Mouse (Mus musculus): ENCODE data around the gene Gpn3. TPM values are rescaled to one million over a fixed set of nuclear protein-coding genes. Genes with fewer than 3 reads are reported as not detected.
"Not testable (repeated sequence)": the region's sequence is repeated elsewhere in the genome, so short reads cannot be mapped to it uniquely, and the experiment has no call there.

The Gpn3 gene
- polyA plus RNA-seq, 1 experiment from 2014 or later, result 102 TPM

DNA sequence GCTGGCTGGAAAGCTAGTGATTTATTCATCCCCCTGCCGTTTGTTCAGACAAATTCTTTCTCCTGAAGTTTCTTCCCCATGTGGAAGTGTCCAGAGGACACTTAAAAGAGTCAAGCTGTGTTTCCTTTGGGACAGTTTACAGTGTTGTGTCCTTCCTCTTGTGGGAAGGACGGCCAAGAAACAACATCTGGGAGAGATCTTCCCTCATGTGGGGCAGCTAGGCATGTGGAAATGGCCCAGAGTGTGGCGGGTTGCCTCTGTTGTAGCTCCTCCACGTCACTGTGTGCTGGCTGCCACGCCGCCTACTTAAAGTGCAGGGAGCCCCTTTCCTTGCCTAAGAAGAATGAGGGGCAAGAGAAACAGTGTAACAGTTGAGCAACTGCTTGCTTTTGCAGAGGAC, 41.1 kb downstream of the Gpn3 start:
- Histone ChIP-seq H3K9me3 (replicated peaks) (no peaks in the 10 kb centered on the region), H3K4me3 (no peak overlapping the region), H3K36me3 (peaks cover 13% of the 10 kb centered on the region), H3K27me3 (ENCODE audit: low read depth, poor library complexity, severe bottlenecking) (no peaks in the 10 kb centered on the region), H3K4me1 (no peaks in the 10 kb centered on the region), H3K27ac (no peak overlapping the region)
- 63% methylated on average over 6 of the region's 6 CpGs for WGBS
- DNase-seq (ENCODE audit: low spot score), result no peak

DNA sequence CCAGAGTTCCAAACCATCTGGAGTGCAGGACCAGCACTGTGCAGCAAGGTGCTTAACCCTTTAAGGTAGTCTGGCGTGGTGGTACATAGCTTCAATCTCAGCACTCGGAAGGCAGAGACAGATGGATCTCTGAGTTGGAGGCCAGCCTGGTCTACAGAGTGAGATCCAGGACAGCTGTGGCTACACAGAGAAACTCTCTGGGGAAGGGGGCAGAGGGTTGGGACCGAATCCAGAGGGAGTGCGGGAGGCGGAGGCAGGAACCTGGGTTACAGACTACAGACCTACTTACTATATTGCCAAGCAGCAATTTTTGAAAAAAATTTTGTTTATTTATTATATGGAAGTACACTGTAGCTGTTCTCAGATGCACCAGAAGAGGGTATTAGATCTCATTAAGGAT, 42.7 kb downstream of the Gpn3 start:
- peaks cover 13% of the 10 kb centered on the region for H3K36me3 ChIP-seq
- H3K4me1 ChIP-seq, result no peaks in the 10 kb centered on the region
- WGBS, result 93% methylated on average over 5 of the region's 5 CpGs
- H3K9me3 ChIP-seq (replicated peaks), result no peaks in the 10 kb centered on the region
- H3K27ac ChIP-seq, result no peak overlapping the region
- H3K4me3 ChIP-seq, result no peak overlapping the region
- DNase-seq (ENCODE audit: low spot score), result no peak
- H3K27me3 ChIP-seq (ENCODE audit: low read depth, poor library complexity, severe bottlenecking), result no peaks in the 10 kb centered on the region

DNA sequence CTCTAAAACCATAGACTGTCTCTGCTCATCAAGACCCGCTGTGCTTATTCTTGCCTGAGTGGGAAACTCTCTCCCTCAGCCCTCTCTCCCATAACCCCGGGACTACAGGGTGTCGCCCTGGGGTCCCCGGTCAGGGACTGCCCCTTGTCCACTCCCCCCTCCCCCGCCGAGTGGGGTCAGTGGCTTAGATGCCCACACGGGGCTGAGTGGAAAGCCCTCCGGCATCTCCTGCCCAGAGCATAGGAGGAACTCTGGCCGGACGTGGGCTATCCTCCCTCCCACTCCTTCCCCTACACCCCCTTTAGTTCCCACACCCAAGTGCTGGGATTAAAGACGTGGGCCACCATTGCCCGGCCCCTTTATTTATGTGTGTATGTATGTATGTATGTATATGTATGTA, 43.8 kb downstream of the Gpn3 start:
- Histone ChIP-seq H3K4me3 (no peak overlapping the region), H3K9me3 (replicated peaks) (no peaks in the 10 kb centered on the region), H3K4me1 (no peaks in the 10 kb centered on the region), H3K27me3 (ENCODE audit: low read depth, poor library complexity, severe bottlenecking) (no peaks in the 10 kb centered on the region), H3K27ac (no peak overlapping the region), H3K36me3 (peaks cover 3% of the 10 kb centered on the region; the same call in 1 of the 2 replicates)
- DNase-seq (ENCODE audit: low spot score), result no peak
- WGBS, result 91% methylated on average over 12 of the region's 12 CpGs

DNA sequence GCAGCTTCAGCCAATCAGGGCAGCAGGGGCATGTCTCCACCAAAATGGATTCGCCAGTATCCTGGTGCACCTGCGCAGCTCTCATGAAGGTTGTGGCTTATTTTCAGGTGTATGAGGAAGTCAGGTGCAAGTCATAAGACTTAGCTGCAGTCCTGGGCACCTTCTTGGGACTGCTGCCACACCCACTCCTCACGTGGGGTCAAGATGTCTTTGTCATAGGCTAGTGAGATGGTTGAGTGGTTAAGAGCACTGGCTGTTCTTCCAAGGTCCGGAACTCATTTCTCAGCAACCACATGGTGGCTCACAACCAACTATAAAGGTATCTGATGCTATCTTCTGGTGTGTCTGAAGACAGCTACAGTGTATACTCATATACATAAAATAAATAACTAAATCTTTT, 49.0 kb downstream of the Gpn3 start:
- peaks cover 18% of the 10 kb centered on the region for H3K4me1 ChIP-seq
- not testable (repeated sequence) for H3K27me3 ChIP-seq (ENCODE audit: low read depth, poor library complexity, severe bottlenecking); H3K9me3 ChIP-seq (replicated peaks); H3K27ac ChIP-seq; DNase-seq (ENCODE audit: low spot score); H3K4me3 ChIP-seq
- WGBS, result 63% methylated on average over 4 of the region's 4 CpGs
- H3K36me3 ChIP-seq, result peaks cover 10% of the 10 kb centered on the region

DNA sequence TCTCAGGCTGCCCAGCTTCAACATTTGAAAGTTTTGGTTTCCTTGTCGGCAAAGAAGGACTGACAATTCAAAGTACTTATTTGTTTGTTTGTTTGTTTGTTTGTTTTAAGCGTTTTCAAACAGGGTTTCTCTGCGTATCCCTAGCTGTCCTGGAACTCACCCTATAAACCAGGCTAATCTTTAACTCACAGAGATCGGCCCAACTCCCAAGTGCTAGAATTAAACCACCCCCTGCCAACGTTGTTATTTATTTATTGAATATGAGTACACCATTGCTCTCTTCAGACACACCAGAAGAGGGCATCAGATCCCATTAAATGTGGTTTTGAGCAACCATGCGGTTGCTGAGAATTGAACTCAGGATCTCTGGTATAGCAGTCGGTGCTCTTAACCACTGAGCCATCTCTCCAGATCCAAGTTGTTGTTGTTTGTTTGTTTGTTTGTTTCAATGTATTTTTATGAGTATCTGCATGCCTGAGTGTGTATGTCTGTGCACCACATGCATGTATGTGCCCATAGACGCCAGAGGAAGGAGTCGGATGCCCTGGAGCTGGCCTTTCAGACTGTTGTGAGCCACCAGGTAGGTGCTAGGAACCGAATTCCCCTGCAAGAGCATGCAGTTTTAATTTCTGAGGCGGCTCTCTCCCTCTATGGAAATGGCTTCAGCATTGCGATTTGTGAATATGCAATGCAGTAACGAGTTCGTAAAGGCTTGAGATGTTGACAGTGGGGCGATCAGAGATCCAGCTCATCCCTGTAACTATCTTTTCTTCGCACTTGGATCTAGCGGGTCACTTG, 49.8 kb downstream of the Gpn3 start, which contains the start of gene Anapc7:
Gene Anapc7, plus strand, starts transcription at position 423 of the 798 bp plus-strand sequence.
- H3K36me3 ChIP-seq, result peaks cover 18% of the 10 kb centered on the region
- H3K27me3 ChIP-seq (ENCODE audit: low read depth, poor library complexity, severe bottlenecking), result no peaks in the 10 kb centered on the region
- 25% methylated on average over 17 of the region's 17 CpGs for WGBS
- H3K4me3 ChIP-seq, result peak within 1 kb of the TSS; percentile 98
- no peak for DNase-seq (ENCODE audit: low spot score)
- H3K27ac ChIP-seq, result peak within 1 kb of the TSS; percentile 96
- no peaks in the 10 kb centered on the region for H3K9me3 ChIP-seq (replicated peaks)
- peaks cover 18% of the 10 kb centered on the region for H3K4me1 ChIP-seq

DNA sequence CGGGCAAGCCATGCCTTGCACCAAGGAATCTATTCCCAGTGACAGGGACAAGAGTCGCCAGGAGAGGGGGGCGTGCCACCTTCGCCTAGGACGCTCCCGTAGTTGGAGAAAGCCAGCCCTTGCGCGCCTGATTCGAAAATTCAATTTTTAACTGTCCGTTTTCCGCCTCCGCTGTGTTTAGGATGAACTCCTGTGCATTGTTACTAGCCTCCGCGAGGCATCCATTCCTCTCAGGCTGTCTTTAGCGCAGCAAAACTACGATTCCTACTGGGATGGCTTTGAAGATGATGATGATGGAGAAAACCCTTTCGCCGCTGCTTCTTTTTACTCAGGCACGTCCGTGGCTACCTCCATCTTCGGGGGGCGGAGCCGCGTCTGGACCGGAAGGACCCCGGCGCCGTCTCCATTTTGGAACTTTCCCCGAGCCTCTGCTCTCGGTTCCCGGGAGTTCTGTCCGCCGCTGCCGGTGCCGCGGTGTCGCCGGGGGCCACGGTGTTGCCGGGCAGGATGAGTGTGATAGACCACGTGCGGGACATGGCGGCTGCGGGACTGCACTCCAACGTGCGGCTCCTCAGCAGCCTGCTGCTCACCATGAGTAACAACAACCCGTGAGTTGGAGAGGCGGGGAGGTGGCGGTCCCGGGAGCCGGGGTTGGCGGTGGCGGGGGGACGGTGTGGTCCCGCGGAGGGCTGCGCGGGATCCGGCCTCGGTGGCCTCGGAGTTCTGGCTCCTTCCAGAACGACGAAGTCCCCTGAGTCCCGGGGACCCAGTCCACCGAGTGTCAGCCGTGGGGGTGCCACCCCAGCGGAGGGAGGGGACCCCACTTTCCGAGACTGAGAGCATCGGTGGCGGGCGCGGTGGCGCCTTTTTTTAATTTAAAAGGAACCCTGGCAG, 50.6 kb downstream of the Gpn3 start:
- DNase-seq (ENCODE audit: low spot score), result peak; percentile 91
- no peaks in the 10 kb centered on the region for H3K27me3 ChIP-seq (ENCODE audit: low read depth, poor library complexity, severe bottlenecking)
- H3K4me1 ChIP-seq, result peaks cover 18% of the 10 kb centered on the region
- H3K36me3 ChIP-seq, result peaks cover 26% of the 10 kb centered on the region
- WGBS, result under 1% methylated on average over 73 of the region's 73 CpGs
- peak overlapping the region; percentile 98 for H3K4me3 ChIP-seq
- H3K9me3 ChIP-seq (replicated peaks), result no peaks in the 10 kb centered on the region
- H3K27ac ChIP-seq, result peak overlapping the region; percentile 96

DNA sequence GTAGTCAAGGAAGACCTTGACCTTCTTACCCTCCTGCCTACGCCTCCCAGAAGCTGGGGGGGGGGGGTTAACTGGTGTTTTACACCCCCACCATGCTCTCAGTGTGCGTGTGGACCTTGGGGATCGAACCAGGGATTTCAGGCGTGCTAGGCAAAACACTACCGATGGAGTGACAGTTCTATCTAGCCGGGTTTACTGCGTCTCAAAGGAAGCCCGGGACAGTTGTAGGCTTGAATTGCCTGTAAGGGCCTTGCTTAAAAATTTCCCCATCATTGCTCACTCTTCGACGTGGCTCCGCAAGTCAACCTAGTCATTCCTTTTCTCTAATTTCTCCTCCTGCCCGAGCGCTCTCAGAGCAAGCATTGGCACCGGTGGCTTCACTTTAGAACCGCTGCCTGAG, 51.4 kb downstream of the Gpn3 start:
- Histone ChIP-seq H3K4me3 (peak overlapping the region; percentile 98), H3K27ac (peak overlapping the region; percentile 96), H3K36me3 (peaks cover 34% of the 10 kb centered on the region), H3K4me1 (peaks cover 18% of the 10 kb centered on the region), H3K9me3 (replicated peaks) (no peaks in the 10 kb centered on the region), H3K27me3 (ENCODE audit: low read depth, poor library complexity, severe bottlenecking) (no peaks in the 10 kb centered on the region)
- WGBS, result 34% methylated on average over 15 of the region's 15 CpGs
- no peak for DNase-seq (ENCODE audit: low spot score)

DNA sequence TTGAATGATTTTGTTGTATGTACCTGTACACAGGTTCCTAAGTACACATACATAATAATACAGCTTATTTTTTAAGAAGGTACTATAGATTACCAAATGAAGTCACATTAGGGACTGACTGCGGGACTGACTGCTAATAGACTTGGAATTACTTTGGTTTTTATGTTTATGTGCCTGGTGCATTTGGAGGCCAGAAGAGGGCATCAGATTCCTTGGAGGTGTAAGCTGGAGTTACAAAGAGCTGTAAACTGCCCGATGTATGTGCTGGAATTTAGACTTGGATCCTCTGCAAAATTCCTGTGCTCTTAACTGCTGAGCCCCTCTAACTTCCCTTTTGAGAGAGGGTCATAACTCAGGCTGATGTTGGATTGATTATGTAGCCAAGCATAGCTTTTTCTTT, 53.9 kb downstream of the Gpn3 start:
- 90% methylated on average over 2 of the region's 2 CpGs for WGBS
- Histone ChIP-seq H3K9me3 (replicated peaks) (no peaks in the 10 kb centered on the region), H3K36me3 (peaks cover 59% of the 10 kb centered on the region), H3K4me1 (peaks cover 18% of the 10 kb centered on the region), H3K27me3 (ENCODE audit: low read depth, poor library complexity, severe bottlenecking) (no peaks in the 10 kb centered on the region), H3K27ac (no peak overlapping the region), H3K4me3 (no peak overlapping the region)
- no peak for DNase-seq (ENCODE audit: low spot score)

DNA sequence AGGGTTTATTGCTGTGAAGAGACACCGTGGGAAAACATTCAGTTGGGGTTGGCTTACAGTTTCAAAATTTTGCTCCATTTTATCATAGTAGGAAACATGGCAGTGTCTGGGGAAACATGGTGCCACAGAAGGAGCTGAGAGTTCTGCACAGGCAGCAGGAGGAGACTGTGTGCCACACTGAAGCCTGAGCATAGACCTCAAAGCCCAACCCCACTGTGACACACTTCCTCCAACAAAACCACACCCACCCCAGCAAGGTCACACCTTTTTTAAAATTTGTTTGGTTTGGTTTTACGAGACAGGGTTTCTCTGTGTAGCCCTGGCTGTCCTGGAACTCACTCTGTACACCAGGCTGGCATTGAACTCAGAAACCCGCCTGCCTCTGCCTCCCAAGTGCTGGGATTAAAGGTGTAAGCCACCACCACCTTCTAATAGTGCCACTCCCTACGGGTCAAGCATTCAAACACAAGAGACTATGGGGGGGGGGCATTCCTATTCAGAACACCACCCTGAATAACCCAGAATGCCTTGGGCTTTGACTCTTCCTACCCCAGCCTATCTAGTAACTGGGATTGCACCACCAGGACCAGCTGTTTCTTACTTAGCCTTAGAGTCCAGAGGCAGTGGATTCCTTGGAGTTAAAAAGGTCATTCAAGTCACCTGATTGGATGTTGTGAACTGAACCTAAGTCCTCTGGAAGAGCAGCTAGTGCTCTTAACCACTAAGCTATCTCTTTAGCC, 58.5 kb downstream of the Gpn3 start:
- Histone ChIP-seq H3K27ac (no peak overlapping the region), H3K4me1 (no peaks in the 10 kb centered on the region), H3K9me3 (replicated peaks) (no peaks in the 10 kb centered on the region), H3K27me3 (ENCODE audit: low read depth, poor library complexity, severe bottlenecking) (no peaks in the 10 kb centered on the region), H3K4me3 (no peak overlapping the region), H3K36me3 (peaks cover 99% of the 10 kb centered on the region)
- WGBS, result 97% methylated on average over 4 of the region's 4 CpGs
- DNase-seq (ENCODE audit: low spot score), result no peak

DNA sequence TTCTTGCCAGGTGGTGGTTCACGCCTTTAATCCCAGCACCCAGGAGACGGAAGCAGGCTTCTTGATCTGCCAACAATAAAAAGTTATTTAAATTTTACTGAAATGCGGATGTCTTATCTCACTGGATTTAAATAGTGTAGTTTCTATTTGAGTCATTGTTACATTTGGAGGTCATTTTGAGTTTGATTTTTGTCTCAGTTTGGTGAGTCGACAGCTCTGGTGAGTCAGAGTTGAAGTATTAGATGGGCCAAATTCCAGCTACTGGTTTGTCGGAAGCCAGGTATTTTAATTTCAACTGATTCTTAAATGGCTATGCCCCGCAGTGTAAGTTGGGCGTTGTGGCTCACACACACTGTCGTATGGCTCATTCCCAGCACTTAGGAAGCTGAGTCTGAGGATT, 59.5 kb downstream of the Gpn3 start:
- H3K4me1 ChIP-seq, result no peaks in the 10 kb centered on the region
- no peaks in the 10 kb centered on the region for H3K27me3 ChIP-seq (ENCODE audit: low read depth, poor library complexity, severe bottlenecking)
- no peak overlapping the region for H3K27ac ChIP-seq
- WGBS, result 93% methylated on average over 8 of the region's 8 CpGs
- no peak overlapping the region for H3K4me3 ChIP-seq
- H3K36me3 ChIP-seq, result peaks cover 99% of the 10 kb centered on the region
- DNase-seq (ENCODE audit: low spot score), result no peak
- no peaks in the 10 kb centered on the region for H3K9me3 ChIP-seq (replicated peaks)

Measured in limb, embryonic 10.5 days (tissue).